Mouse (Mus musculus) T-helper 2 cell (primary cell): Measurements from ENCODE around the gene Atg101.

Experiments
- in situ Hi-C: fragments of 300-600 bp; cut with MboI, MseI; formaldehyde crosslinking; loops from one replicate; pipeline ENCODE4 v1.15.1; 2025; ENCODE audit warnings: high pct_unique_total_duplicates

The Atg101 gene

DNA sequence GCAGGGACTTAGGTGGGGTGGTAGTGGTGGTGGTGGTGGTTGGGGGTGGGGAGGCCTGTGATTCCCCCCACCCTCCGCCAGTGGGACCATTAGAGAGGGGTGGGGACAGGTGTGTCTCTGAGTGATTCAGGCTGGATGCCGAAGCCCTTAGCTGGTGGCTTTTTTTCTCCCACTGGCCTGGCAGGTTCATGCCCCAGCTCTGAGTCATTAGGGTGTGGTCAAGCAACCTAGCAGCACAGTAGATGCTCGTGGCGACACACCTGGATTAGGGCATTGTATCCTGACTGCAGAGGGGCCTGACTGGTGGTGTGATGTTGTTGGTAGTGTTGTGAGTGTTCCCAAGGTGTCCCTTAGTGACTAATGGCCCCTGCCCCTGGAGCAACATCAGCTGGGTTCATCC lies 47.0 kb downstream of the Atg101 start:
- in situ Hi-C loops: loop anchor here (5.0 to 25.0 kb wide), 2 partner anchors 431 to 641 kb away; no protein-coding TSS in a partner anchor

DNA sequence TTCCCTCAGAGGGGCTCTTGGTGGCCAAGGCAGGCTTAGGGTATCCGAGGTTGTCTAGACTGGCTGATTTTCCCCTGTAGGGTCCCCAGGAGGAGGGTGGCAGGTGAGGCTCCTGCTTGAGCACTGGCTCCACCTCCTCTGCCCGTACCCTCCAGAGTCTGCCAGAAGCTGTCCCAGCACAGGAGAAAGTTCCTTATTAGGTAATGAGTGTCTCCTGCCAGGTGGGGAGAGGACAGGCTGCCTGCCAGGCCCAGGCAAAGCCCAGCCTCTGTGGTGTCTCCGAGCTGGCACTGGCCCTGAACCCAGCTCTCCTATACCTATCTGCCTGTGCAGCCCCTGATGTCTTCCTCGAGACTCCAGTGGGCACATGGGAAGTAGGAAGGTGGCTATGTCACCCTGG lies 48.3 kb downstream of the Atg101 start:
- in situ Hi-C loops: loop anchor here (5.0 to 25.0 kb wide), 2 partner anchors 430 to 640 kb away; no protein-coding TSS in a partner anchor

DNA sequence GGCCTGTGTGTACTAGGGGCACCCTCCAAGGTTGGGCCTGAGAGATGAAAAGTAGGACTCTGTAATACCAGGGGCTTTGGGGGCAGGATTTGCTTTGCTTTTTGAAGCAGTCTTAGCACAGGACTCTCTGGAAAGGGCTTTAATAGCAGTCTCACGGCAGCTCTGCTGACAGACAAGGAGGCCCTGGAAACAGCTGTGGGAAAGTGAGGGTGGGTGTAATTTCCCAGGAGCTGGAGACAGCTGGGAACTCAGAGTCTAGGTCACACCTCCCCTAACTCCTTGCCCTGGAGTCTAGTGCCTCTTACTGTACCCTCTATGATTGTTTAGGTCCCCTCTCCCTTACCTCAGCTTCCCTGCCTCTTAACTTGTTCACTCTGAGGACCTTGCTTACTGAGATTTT lies 49.1 kb downstream of the Atg101 start:
- in situ Hi-C loops: loop anchor here (5.0 to 25.0 kb wide), 2 partner anchors 429 to 639 kb away; no protein-coding TSS in a partner anchor

DNA sequence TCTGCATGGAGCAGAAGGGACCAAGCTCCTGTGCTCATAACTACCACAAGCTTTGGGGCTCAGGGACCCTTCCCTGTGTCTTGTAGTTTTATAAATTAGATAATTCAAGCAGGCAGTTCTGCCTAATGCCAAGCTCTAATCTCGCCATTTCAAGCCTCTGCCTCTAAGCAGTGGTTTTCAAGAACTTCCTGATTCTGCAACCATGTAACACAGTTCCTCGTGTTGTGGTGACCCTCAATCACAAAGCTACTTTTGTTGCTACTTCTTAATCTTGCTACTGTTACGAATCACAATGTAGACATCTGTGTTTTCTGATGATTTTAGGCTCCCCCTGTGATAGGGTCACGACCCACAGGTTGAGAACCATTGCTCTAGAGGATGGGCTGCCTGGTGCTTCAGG lies 49.6 kb downstream of the Atg101 start:
- in situ Hi-C loops: loop anchor here (5.0 to 25.0 kb wide), 2 partner anchors 429 to 639 kb away; no protein-coding TSS in a partner anchor

DNA sequence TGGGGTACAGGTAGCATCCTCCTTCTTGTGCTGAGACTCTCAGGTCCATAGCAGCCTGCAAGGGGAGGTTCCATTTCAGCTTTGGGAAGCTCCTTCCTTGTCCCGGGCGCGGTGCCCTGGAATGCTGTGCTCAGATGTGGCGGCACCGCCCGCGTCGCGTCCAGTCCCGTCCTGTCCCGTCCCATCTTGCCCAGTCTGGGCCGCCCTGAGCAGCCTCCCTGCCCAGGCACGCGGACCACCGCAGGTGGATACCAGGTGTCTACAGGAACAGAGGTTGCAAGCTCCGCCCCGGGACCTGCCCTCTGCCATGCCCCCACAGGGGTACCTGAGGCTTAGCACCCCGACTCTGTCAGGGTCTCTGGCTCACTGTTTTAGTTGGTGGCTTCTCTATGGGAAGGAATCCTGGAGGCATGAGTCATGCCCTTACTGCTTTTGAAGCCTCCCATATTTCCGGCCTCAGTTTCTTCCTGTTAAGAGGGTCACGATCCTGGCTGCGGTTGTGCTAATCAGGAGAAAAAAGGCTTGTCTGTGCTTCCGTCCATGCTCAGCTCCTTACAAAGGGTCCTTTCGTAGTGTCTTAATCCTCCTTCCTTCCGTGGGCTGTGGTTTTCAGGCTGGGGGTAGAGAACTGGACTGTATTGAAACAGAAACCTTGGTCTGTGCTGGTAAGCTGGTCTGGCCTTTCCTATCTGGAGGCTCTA lies 52.6 kb downstream of the Atg101 start:
- in situ Hi-C loops: loop anchor here (25.0 kb wide), 1 partner anchor 426 kb away; no protein-coding TSS in a partner anchor

DNA sequence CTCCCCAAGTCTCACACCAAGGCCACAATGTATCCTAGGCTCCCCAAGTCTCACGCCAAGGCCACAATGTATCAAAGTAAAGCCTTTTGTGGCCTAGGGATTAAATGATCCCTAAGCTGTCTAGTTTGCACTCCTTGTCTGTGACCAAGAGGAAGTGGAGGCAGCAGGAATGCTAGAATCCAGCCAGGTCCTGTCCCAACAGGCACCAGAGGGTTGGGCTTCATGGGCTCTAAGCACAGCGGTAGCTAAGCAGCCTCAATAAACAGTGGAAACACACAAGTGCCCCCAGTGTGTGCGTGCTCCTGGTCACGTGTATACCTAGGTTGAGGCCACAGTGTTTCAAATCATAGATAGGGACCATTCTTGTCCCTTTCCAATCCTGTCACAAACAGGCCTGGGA lies 54.3 kb downstream of the Atg101 start:
- in situ Hi-C loops: loop anchor here (25.0 kb wide), 1 partner anchor 424 kb away; no protein-coding TSS in a partner anchor

DNA sequence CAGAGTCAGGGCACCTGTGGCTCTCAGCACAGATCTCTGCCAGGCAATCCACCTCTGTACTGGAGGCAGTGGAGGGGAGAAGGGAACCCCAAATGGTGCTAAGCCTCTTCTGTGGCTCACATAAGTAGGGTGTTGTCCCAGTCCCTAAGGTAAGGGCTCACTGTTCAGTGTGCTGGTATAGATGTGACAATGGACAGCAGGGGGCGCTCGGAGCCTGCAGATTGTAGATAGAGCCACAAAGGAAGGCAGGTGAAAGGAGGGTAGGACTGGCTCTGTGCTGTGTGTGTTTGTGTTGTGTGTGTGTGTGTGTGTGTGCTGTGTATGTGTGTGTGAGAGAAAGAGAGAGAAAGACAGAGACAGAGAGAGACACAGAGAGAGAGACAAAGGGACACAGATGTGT lies 55.5 kb downstream of the Atg101 start:
- in situ Hi-C loops: loop anchor here (25.0 kb wide), 1 partner anchor 423 kb away; no protein-coding TSS in a partner anchor
